Mouse (Mus musculus): ENCODE results near the gene C530025M09Rik. TPM values are rescaled to one million over a fixed set of nuclear protein-coding genes. Genes with fewer than 3 reads are reported as not detected.

C530025M09Rik gene
- polyA plus RNA-seq, 1 experiment from 2014 or later: 2.7 TPM

GRCm38 (mm10) chr2:149819751-149820150, 11.3 kb downstream of the C530025M09Rik start:
- Histone ChIP-seq H3K27ac (ENCODE audit: low read depth, low read length) (no peak overlapping the region), H3K9me3 (ENCODE audit: control insufficient read depth, low read length) (no peaks in the 10 kb centered on the region), H3K4me2 (ENCODE audit: low read depth, low read length) (no peak overlapping the region), H3K27me3 (ENCODE audit: control insufficient read depth, insufficient read depth, low read length) (no peaks in the 10 kb centered on the region), H3K9ac (replicated peaks; ENCODE audit: low read depth, low read length) (no peak overlapping the region), H3K36me3 (ENCODE audit: control insufficient read depth, insufficient read depth, low read length) (no peaks in the 10 kb centered on the region), H3K4me3 (ENCODE audit: low read depth, low read length) (no peak overlapping the region), H3K4me1 (ENCODE audit: control insufficient read depth, insufficient read depth, low read length) (no peaks in the 10 kb centered on the region)
- 93% methylated on average over 3 of the region's 3 CpGs for WGBS
- no peak for ATAC-seq (ENCODE audit: low read depth)

- no peaks in the 10 kb centered on the region for H3K36me3 ChIP-seq (ENCODE audit: control insufficient read depth, insufficient read depth, low read length)
Measured at GRCm38 (mm10) chr2:149818395-149818794, 12.6 kb downstream of the C530025M09Rik start.

GRCm38 (mm10) chr2:149812899-149813298, 18.1 kb downstream of the C530025M09Rik start:
- no peaks in the 10 kb centered on the region for H3K36me3 ChIP-seq (ENCODE audit: control insufficient read depth, insufficient read depth, low read length)
- no peaks in the 10 kb centered on the region for H3K4me1 ChIP-seq (ENCODE audit: control insufficient read depth, insufficient read depth, low read length)
- no peaks in the 10 kb centered on the region for H3K27me3 ChIP-seq (ENCODE audit: control insufficient read depth, insufficient read depth, low read length)
- H3K27ac ChIP-seq (ENCODE audit: low read depth, low read length): no peak overlapping the region
- H3K9me3 ChIP-seq (ENCODE audit: control insufficient read depth, low read length): no peaks in the 10 kb centered on the region
- 83% methylated on average over 2 of the region's 2 CpGs for WGBS
- ATAC-seq (ENCODE audit: low read depth): no peak
- H3K4me2 ChIP-seq (ENCODE audit: low read depth, low read length): no peak overlapping the region
- no peak overlapping the region for H3K4me3 ChIP-seq (ENCODE audit: low read depth, low read length)
- H3K9ac ChIP-seq (replicated peaks; ENCODE audit: low read depth, low read length): no peak overlapping the region

More at GRCm38 (mm10) chr2:149818395-149818794, 12.6 kb downstream of the C530025M09Rik start:
- Histone ChIP-seq H3K4me3 (ENCODE audit: low read depth, low read length) (no peak overlapping the region), H3K9me3 (ENCODE audit: control insufficient read depth, low read length) (no peaks in the 10 kb centered on the region), H3K27ac (ENCODE audit: low read depth, low read length) (no peak overlapping the region), H3K9ac (replicated peaks; ENCODE audit: low read depth, low read length) (no peak overlapping the region), H3K4me1 (ENCODE audit: control insufficient read depth, insufficient read depth, low read length) (no peaks in the 10 kb centered on the region), H3K4me2 (ENCODE audit: low read depth, low read length) (no peak overlapping the region), H3K27me3 (ENCODE audit: control insufficient read depth, insufficient read depth, low read length) (no peaks in the 10 kb centered on the region)
- no peak for ATAC-seq (ENCODE audit: low read depth)
- WGBS: 74% methylated on average over 3 of the region's 3 CpGs

- Histone ChIP-seq H3K4me3 (ENCODE audit: low read depth, low read length) (no peak overlapping the region), H3K36me3 (ENCODE audit: control insufficient read depth, insufficient read depth, low read length) (no peaks in the 10 kb centered on the region), H3K27ac (ENCODE audit: low read depth, low read length) (no peak overlapping the region), H3K4me1 (ENCODE audit: control insufficient read depth, insufficient read depth, low read length) (no peaks in the 10 kb centered on the region), H3K27me3 (ENCODE audit: control insufficient read depth, insufficient read depth, low read length) (no peaks in the 10 kb centered on the region), H3K4me2 (ENCODE audit: low read depth, low read length) (no peak overlapping the region), H3K9ac (replicated peaks; ENCODE audit: low read depth, low read length) (no peak overlapping the region), H3K9me3 (ENCODE audit: control insufficient read depth, low read length) (no peaks in the 10 kb centered on the region)
- ATAC-seq (ENCODE audit: low read depth): no peak
- WGBS: 84% methylated on average over 2 of the region's 2 CpGs
Measured at GRCm38 (mm10) chr2:149805256-149805655, 25.8 kb downstream of the C530025M09Rik start.

- Histone ChIP-seq H3K27me3 (ENCODE audit: control insufficient read depth, insufficient read depth, low read length) (no peaks in the 10 kb centered on the region), H3K9ac (replicated peaks; ENCODE audit: low read depth, low read length) (no peak overlapping the region), H3K27ac (ENCODE audit: low read depth, low read length) (no peak overlapping the region), H3K4me2 (ENCODE audit: low read depth, low read length) (no peak overlapping the region), H3K9me3 (ENCODE audit: control insufficient read depth, low read length) (no peaks in the 10 kb centered on the region), H3K36me3 (ENCODE audit: control insufficient read depth, insufficient read depth, low read length) (no peaks in the 10 kb centered on the region), H3K4me1 (ENCODE audit: control insufficient read depth, insufficient read depth, low read length) (no peaks in the 10 kb centered on the region), H3K4me3 (ENCODE audit: low read depth, low read length) (no peak overlapping the region)
- no peak for ATAC-seq (ENCODE audit: low read depth)
- 92% methylated on average over 3 of the region's 3 CpGs for WGBS
Measured at GRCm38 (mm10) chr2:149804599-149805140, 26.3 kb downstream of the C530025M09Rik start.

GRCm38 (mm10) chr2:149798613-149799012, 32.4 kb downstream of the C530025M09Rik start:
- 5% methylated on average over 3 of the region's 3 CpGs for WGBS
- ATAC-seq (ENCODE audit: low read depth): no peak; the same call in 1 of the 2 replicates
- H3K4me2 ChIP-seq (ENCODE audit: low read depth, low read length): no peak overlapping the region

More at GRCm38 (mm10) chr2:149798613-149799012, 32.4 kb downstream of the C530025M09Rik start:
- no peak overlapping the region for H3K4me3 ChIP-seq (ENCODE audit: low read depth, low read length)
- H3K27me3 ChIP-seq (ENCODE audit: control insufficient read depth, insufficient read depth, low read length): no peaks in the 10 kb centered on the region
- no peak overlapping the region for H3K27ac ChIP-seq (ENCODE audit: low read depth, low read length)
- H3K9me3 ChIP-seq (ENCODE audit: control insufficient read depth, low read length): no peaks in the 10 kb centered on the region
- no peak overlapping the region for H3K9ac ChIP-seq (replicated peaks; ENCODE audit: low read depth, low read length)
- H3K36me3 ChIP-seq (ENCODE audit: control insufficient read depth, insufficient read depth, low read length): no peaks in the 10 kb centered on the region
- H3K4me1 ChIP-seq (ENCODE audit: control insufficient read depth, insufficient read depth, low read length): no peaks in the 10 kb centered on the region

Other genes with a start within 250 kb of the C530025M09Rik start
- 84.3 and 109 TPM in 2 replicates for gene Syndig1, start 2.0 kb downstream of the C530025M09Rik start, polyA plus RNA-seq (2014; fragmentation: Nextera tagmentation; extraction: Ambion mirVana)

All from neural tube, embryonic 14.5 days (tissue).